Mouse (Mus musculus) granulocyte monocyte progenitor cell, adult 5-6 weeks (primary cell): ENCODE measurements around the gene Aldh8a1. TPM values are rescaled to one million over a fixed set of nuclear protein-coding genes. Genes with fewer than 3 reads are reported as not detected.

ENCODE experiments used
- ATAC-seq: replicated peaks from 2 replicates; pipeline ENCODE4 v1.8.0; 2016; ENCODE audit warnings: mild to moderate bottlenecking, moderate TSS enrichment, inconsistent platforms; ENCODE audit not compliant: poor library complexity, severe bottlenecking
- total RNA-seq, 2 experiments: library from RNA; stranded (forward) in 1 of 2; stranded (reverse) in 1 of 2; fragments of 200-712, 200-1000 nt in 1 of 2; fragments of >200 nt in 1 of 2; fragmentation: Nextera tagmentation in 1 of 2; gene quantifications; 2 replicates each; pipeline ENCODE4 v1.2.3; 2014 to 2017

The Aldh8a1 gene
- total RNA-seq, 2 experiments from 2014 or later, result not detected

- ATAC-seq, result no peak
Measured at GRCm38 (mm10) chr10:21411621-21412205, 34.6 kb downstream of the Aldh8a1 start.

DNA sequence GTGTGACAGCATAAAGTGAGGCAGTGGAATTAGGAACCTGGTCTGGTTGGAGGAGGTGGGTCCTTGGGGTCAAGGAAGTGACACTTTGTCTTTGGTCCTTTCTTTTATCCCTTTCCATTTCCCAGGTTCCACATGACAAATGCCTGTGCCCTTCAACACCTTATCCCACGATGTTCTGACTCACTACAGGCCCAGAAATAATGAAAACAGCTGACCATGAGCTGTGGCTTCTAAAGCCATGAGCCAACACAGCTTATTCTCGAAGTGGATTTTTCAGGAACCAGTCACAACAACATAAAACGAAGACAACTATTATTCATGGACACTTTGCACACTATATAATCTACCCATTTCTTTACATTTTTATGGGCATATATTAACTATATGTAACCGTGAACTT lies 37.9 kb downstream of the Aldh8a1 start:
- ATAC-seq, result no peak

GRCm38 (mm10) chr10:21416184-21416583 lies 39.1 kb downstream of the Aldh8a1 start:
- ATAC-seq, result no peak

DNA sequence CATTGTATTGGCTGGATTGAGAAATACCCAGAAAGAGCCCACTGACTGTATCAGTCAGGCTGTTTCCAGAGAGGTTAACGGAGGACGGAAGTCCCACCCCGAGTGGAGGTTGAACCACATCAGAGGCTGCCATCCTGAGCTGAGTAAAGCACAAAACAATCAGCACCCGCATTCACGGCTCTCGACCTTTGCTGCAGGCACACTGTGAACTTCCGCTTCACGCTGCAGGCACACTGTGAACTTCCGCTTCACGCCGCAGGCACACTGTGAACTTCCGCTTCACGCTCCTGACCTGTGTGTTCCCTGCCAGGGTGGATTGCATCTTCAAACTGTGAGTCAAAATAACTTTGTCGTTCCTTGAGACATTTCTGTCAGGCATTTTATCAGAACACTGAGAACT lies 42.1 kb downstream of the Aldh8a1 start:
- no peak for ATAC-seq

- ATAC-seq, result peak; percentile 74
Measured at GRCm38 (mm10) chr10:21420457-21421424, 43.6 kb downstream of the Aldh8a1 start.

DNA sequence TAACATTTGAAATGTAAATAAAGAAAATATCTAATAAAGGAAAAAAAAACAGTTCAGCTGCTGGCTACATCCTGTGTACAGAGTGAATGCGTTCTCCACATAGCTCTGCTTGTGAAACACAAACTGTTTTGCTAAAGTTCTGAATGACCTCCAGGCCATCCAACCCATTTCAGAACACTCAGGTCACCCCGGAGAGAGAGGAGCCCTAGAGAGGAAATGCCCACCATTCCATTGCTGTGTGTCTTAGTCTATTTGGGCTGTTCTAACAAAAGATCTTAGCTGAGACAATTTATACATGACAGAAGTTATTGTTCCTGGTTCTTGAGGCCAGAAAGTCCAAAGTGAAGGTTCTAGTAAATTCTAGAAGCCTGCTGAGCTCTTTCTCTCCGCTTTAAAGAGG lies 49.4 kb downstream of the Aldh8a1 start:
- no peak for ATAC-seq

GRCm38 (mm10) chr10:21427996-21428395 lies 50.9 kb downstream of the Aldh8a1 start:
- no peak for ATAC-seq

DNA sequence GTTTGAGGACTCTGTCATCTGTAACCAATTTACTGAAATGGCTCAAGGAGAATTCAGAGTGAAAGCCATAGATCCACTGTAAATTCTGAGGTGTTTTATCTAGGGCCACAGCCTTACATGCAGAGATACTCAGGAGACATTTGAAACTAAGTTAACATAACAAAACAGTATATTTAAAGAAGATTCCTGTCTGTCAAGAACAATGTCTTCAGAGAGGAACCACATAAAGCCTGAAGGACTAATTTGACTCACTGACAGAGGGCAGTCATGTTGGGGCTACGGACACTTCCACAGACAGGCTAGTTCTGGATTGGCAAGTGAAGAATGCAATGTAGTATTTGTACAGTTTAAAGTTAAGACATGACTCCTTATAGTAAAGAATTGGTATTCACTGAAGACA lies 62.2 kb downstream of the Aldh8a1 start:
- no peak for ATAC-seq

DNA sequence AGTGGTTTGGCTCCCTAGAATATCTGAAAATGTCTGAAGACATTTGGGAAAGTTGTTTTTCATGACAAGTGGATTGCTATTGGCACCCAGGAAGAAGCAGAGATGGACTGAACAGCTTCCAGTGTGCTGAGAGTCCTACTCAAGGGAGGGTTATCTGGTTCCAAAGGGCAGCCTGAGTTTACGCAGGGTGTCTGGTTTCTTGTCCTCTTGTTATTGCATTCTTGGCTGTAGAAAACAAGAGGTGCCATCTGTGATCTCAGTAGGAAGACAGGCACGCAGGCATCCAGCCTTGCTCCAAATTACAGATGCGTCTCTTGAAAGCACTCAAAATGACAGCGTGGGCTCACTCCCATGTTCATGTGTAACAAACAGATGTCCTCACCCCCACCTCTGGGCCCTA lies 63.9 kb downstream of the Aldh8a1 start:
- ATAC-seq, result no peak

- no peak for ATAC-seq
Measured at GRCm38 (mm10) chr10:21441690-21442089, 64.6 kb downstream of the Aldh8a1 start.

DNA sequence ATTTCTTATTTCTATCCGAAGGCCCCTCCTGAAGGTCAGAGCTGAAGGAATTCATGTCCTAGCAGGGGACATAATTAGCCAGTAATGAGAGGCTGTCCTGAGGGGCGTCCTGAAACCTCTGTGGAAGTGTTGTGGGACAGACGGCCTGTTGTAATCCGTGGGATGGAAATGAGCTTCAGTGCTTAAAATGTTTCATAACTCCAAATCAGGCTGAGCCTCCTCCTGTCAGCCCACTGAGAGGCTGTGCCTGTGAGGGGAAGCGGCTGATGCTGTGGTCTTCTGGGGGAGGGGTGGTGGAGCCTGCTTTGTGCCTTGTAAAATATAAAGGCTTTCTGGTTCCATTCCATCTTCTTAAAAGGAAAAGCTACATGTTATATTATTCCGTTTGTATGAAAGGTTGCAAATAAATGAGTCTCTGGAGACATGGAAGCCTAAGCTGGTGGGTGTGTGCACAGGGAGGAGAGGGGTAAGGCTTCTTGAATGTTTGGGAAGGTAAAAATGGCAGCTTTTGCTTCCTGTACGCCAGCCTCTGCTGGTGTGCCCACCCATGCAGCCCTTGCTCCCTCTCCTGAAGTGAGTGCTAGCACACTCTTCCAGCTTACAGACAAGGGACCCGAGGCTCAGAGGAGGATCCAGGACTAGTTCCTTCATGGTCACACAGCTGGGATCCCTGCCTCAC lies 66.7 kb downstream of the Aldh8a1 start:
- no peak for ATAC-seq

- ATAC-seq, result no peak
Measured at GRCm38 (mm10) chr10:21444410-21444809, 67.3 kb downstream of the Aldh8a1 start.

Other genes starting within 250 kb of the Aldh8a1 start
- gene Myb, start 216.3 kb upstream of the Aldh8a1 start, total RNA-seq (2014; fragmentation: Nextera tagmentation), result 711 and 754 TPM in 2 replicates
- gene Myb, start 216.3 kb upstream of the Aldh8a1 start, total RNA-seq (2017), result 604 and 618 TPM in 2 replicates
- gene Hbs1l, start 81.3 kb upstream of the Aldh8a1 start, total RNA-seq (2014; fragmentation: Nextera tagmentation), result 53.8 and 73.3 TPM in 2 replicates
- 81.5 and 87.9 TPM in 2 replicates for gene Hbs1l, start 81.3 kb upstream of the Aldh8a1 start, total RNA-seq (2017)
- gene 1700020N01Rik, start 215.9 kb downstream of the Aldh8a1 start, total RNA-seq (2014; fragmentation: Nextera tagmentation), result not detected in 2 replicates
- not detected in 2 replicates for gene 1700020N01Rik, start 215.9 kb downstream of the Aldh8a1 start, total RNA-seq (2017)